Mouse (Mus musculus) olfactory bulb, adult 2 months (tissue): ENCODE data around the gene Rasl11b.

Experiments
- CTCF ChIP-seq: fragments of 200-500 bp; IDR thresholded peaks from 2 replicates; pipeline ENCODE4 v1.5.1; 2012; ENCODE audit warnings: low read depth, mild to moderate bottlenecking, low read length, moderate library complexity; ENCODE audit not compliant: insufficient read depth
- POLR2A ChIP-seq: fragments of 200-500 bp; IDR thresholded peaks from 2 replicates; pipeline ENCODE4 v1.6.1; 2012; ENCODE audit warnings: mild to moderate bottlenecking, low read depth, low read length, moderate library complexity; ENCODE audit not compliant: insufficient read depth

GRCm38 (mm10) chr5:74188886-74189285 is 6.2 kb upstream of the Rasl11b start:
- TF ChIP-seq POLR2A (no peak), CTCF (no peak)
